Mouse (Mus musculus) midbrain, embryonic 16.5 days (tissue): ENCODE data around the gene Zmynd8. TPM values are rescaled to one million over a fixed set of nuclear protein-coding genes. Genes with fewer than 3 reads are reported as not detected.
"Not testable (repeated sequence)": the region's sequence is repeated elsewhere in the genome, so short reads cannot be mapped to it uniquely, and the experiment has no call there.

Experiments
- ATAC-seq: fragments of 200-750 bp; cut with Nextera tagmentation; 2 replicates; pipeline ENCODE4 v1.8.0; 2017; ENCODE audit warnings: moderate TSS enrichment
- H3K27ac ChIP-seq: fragments of 300-500 bp; sonication (generic); 2 replicates; pipeline ENCODE4 v1.5.1; 2014; ENCODE audit warnings: mild to moderate bottlenecking, low read length, mixed read lengths
- H3K27me3 ChIP-seq: fragments of 300-500 bp; sonication (generic); 2 replicates; pipeline ENCODE4 v1.6.1; 2014; ENCODE audit warnings: low read depth, low read length, mixed read lengths; ENCODE audit not compliant: control insufficient read depth, insufficient read depth
- H3K36me3 ChIP-seq: fragments of 300-500 bp; sonication (generic); 2 replicates; pipeline ENCODE4 v1.6.1; 2014; ENCODE audit warnings: mild to moderate bottlenecking, low read length, moderate library complexity, mixed read lengths; ENCODE audit not compliant: control insufficient read depth, insufficient read depth
- H3K4me1 ChIP-seq: fragments of 300-500 bp; sonication (generic); 2 replicates; pipeline ENCODE4 v1.6.1; 2014; ENCODE audit warnings: mild to moderate bottlenecking, low read length, mixed read lengths; ENCODE audit not compliant: control insufficient read depth, insufficient read depth
- H3K4me2 ChIP-seq: fragments of 300-500 bp; sonication (generic); 2 replicates; pipeline ENCODE4 v1.6.1; 2014; ENCODE audit warnings: mild to moderate bottlenecking, low read length, mixed read lengths
- H3K4me3 ChIP-seq: fragments of 300-500 bp; sonication (generic); 2 replicates; pipeline ENCODE4 v1.5.1; 2014; ENCODE audit warnings: low read depth, mild to moderate bottlenecking, low read length, moderate library complexity, mixed read lengths
- H3K9ac ChIP-seq: fragments of 300-500 bp; sonication (generic); 2 replicates; pipeline ENCODE4 v1.6.1; 2014; ENCODE audit warnings: low read depth, low read length, mixed read lengths
- H3K9me3 ChIP-seq: fragments of 300-500 bp; sonication (generic); replicated peaks from 2 replicates; pipeline ENCODE4 v1.6.1; 2014; ENCODE audit warnings: mild to moderate bottlenecking, low read length, mixed read lengths; ENCODE audit not compliant: control insufficient read depth, poor library complexity, severe bottlenecking
- WGBS: fragments of 180-500 bp; shearing (Covaris S2); extraction: QIAGEN DNeasy Blood & Tissue Kit; methylation state at CpG from one replicate; pipeline ENCODE4 v1.1.7; 2014; 5-methylcytosine and 5-hydroxymethylcytosine counted together
- polyA plus RNA-seq: library from polyadenylated mRNA; unstranded; fragments of >200 nt; fragmentation: Nextera tagmentation; extraction: Ambion mirVana; gene quantifications from 2 replicates; pipeline ENCODE4 v1.2.1, GENCODE M21; 2015

The Zmynd8 gene
- polyA plus RNA-seq, 1 experiment from 2014 or later = 78.7 TPM

GRCm38 (mm10) chr2:165808179-165808975 lies 90.4 kb downstream of the Zmynd8 start:
- WGBS = 97% methylated on average over 12 of the region's 12 CpGs

GRCm38 (mm10) chr2:165800174-165800573 lies 98.6 kb downstream of the Zmynd8 start:
- H3K27ac ChIP-seq, H3K4me2 ChIP-seq, H3K27me3 ChIP-seq, H3K4me1 ChIP-seq, H3K4me3 ChIP-seq, H3K9ac ChIP-seq, ATAC-seq, H3K9me3 ChIP-seq: not testable (repeated sequence)
- WGBS = 88% methylated on average over 3 of the region's 3 CpGs
- peaks cover 42% of the 10 kb centered on the region for H3K36me3 ChIP-seq

More at GRCm38 (mm10) chr2:165808179-165808975, 90.4 kb downstream of the Zmynd8 start:
- ATAC-seq = no peak
- Histone ChIP-seq H3K27me3 (no peaks in the 10 kb centered on the region), H3K4me3 (no peak overlapping the region), H3K27ac (no peak overlapping the region), H3K36me3 (peaks cover 46% of the 10 kb centered on the region), H3K4me2 (no peak overlapping the region), H3K4me1 (no peaks in the 10 kb centered on the region), H3K9me3 (no peaks in the 10 kb centered on the region), H3K9ac (no peak overlapping the region)

- H3K36me3 ChIP-seq = peaks cover 38% of the 10 kb centered on the region
- no peaks in the 10 kb centered on the region for H3K9me3 ChIP-seq
- no peak overlapping the region for H3K4me2 ChIP-seq
- WGBS = 53% methylated on average over 8 of the region's 8 CpGs
- ATAC-seq = no peak
- H3K27me3 ChIP-seq = no peaks in the 10 kb centered on the region
- H3K4me3 ChIP-seq = no peak overlapping the region
- H3K4me1 ChIP-seq = no peaks in the 10 kb centered on the region
- no peak overlapping the region for H3K27ac ChIP-seq
- no peak overlapping the region for H3K9ac ChIP-seq
Measured at GRCm38 (mm10) chr2:165797876-165798275, 100.9 kb downstream of the Zmynd8 start.

GRCm38 (mm10) chr2:165793283-165793638 lies 105.6 kb downstream of the Zmynd8 start:
- Histone ChIP-seq H3K36me3 (peaks cover 37% of the 10 kb centered on the region), H3K4me2 (no peak overlapping the region), H3K4me1 (peaks cover 7% of the 10 kb centered on the region; the same call in 1 of the 2 replicates), H3K4me3 (no peak overlapping the region), H3K27me3 (no peaks in the 10 kb centered on the region), H3K9ac (no peak overlapping the region), H3K27ac (no peak overlapping the region), H3K9me3 (no peaks in the 10 kb centered on the region)
- ATAC-seq = no peak
- 83% methylated on average over 3 of the region's 3 CpGs for WGBS

- H3K27ac ChIP-seq = no peak overlapping the region
- H3K36me3 ChIP-seq = peaks cover 36% of the 10 kb centered on the region
Measured at GRCm38 (mm10) chr2:165792431-165793282, 106.2 kb downstream of the Zmynd8 start.

GRCm38 (mm10) chr2:165791657-165792056 lies 107.2 kb downstream of the Zmynd8 start:
- Histone ChIP-seq H3K4me1 (peaks cover 7% of the 10 kb centered on the region; the same call in 1 of the 2 replicates), H3K9me3 (no peaks in the 10 kb centered on the region), H3K4me3 (no peak overlapping the region), H3K9ac (no peak overlapping the region), H3K4me2 (no peak overlapping the region), H3K27ac (no peak overlapping the region; the same call in 1 of the 2 replicates), H3K27me3 (no peaks in the 10 kb centered on the region), H3K36me3 (peaks cover 32% of the 10 kb centered on the region)
- peak; percentile 54; the same call in 1 of the 2 replicates for ATAC-seq
- 71% methylated on average over 9 of the region's 9 CpGs for WGBS

More at GRCm38 (mm10) chr2:165792431-165793282, 106.2 kb downstream of the Zmynd8 start:
- no peaks in the 10 kb centered on the region for H3K9me3 ChIP-seq
- H3K27me3 ChIP-seq = no peaks in the 10 kb centered on the region
- ATAC-seq = no peak
- no peak overlapping the region for H3K4me3 ChIP-seq
- peaks cover 7% of the 10 kb centered on the region; the same call in 1 of the 2 replicates for H3K4me1 ChIP-seq
- 89% methylated on average over 25 of the region's 25 CpGs for WGBS
- no peak overlapping the region for H3K4me2 ChIP-seq
- no peak overlapping the region for H3K9ac ChIP-seq

- Histone ChIP-seq H3K4me2 (no peak overlapping the region), H3K4me3 (no peak overlapping the region), H3K27me3 (no peaks in the 10 kb centered on the region), H3K9ac (no peak overlapping the region), H3K4me1 (peaks cover 7% of the 10 kb centered on the region; the same call in 1 of the 2 replicates), H3K36me3 (peaks cover 32% of the 10 kb centered on the region), H3K9me3 (no peaks in the 10 kb centered on the region), H3K27ac (peak overlapping the region; percentile 39; the same call in 1 of the 2 replicates)
- ATAC-seq = peak; percentile 36; the same call in 1 of the 2 replicates
- WGBS = 37% methylated on average over 7 of the region's 7 CpGs
Measured at GRCm38 (mm10) chr2:165791026-165791425, 107.8 kb downstream of the Zmynd8 start.

- H3K27ac ChIP-seq = no peak overlapping the region
- ATAC-seq = no peak
Measured at GRCm38 (mm10) chr2:165789667-165790066, 109.1 kb downstream of the Zmynd8 start.

More at GRCm38 (mm10) chr2:165789667-165790066, 109.1 kb downstream of the Zmynd8 start:
- no peaks in the 10 kb centered on the region for H3K27me3 ChIP-seq
- H3K9ac ChIP-seq = no peak overlapping the region
- peaks cover 7% of the 10 kb centered on the region; the same call in 1 of the 2 replicates for H3K4me1 ChIP-seq
- no peak overlapping the region for H3K4me2 ChIP-seq
- H3K36me3 ChIP-seq = peaks cover 33% of the 10 kb centered on the region
- 93% methylated on average over 3 of the region's 3 CpGs for WGBS
- H3K4me3 ChIP-seq = no peak overlapping the region
- no peaks in the 10 kb centered on the region for H3K9me3 ChIP-seq
